Mouse (Mus musculus): ENCODE data around the gene Wdr49. TPM values are rescaled to one million over a fixed set of nuclear protein-coding genes. Genes with fewer than 3 reads are reported as not detected.

Wdr49 gene
- total RNA-seq, 1 experiment from 2014 or later, result not detected

DNA sequence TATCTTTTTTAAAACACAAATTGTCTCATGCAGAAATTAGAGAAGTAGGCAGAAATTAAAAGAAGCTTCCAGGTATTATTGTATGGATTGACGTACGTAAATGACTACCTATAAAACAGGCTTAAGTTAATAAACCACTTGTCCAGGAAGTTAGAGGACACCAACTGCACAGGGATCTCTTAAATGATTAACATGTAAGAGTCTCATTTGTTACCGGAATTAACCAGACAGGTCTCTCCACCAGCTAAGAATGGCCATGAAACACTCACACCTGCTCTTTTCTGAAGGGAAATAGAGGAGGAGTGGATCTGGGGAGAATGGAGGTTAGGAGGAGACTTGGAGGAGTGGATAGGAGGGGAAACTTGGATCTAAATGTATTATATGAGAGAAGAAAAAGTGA, 176.4 kb downstream of the Wdr49 start:
- ATAC-seq (replicated peaks; ENCODE audit: low read depth, poor library complexity, severe bottlenecking), result no peak

DNA sequence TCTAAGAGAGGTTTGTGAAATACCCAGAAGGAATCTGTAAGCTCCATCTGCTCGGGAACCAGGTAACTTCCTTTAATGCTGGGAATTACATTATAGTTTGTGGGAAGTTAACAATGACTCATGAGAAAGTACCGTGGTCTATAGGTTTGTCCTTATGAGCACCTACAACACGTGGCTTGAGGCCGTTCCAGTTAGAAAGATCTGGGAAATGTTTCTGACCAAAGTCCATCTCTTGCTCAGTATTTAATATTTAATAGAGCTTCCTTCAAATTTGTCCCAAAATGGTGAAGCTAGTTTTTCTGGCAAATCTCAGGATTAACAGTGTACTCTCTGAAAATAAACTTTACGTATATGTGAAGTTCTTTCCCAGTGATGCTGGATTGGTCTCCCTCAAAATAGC, 177.3 kb downstream of the Wdr49 start:
- ATAC-seq (replicated peaks; ENCODE audit: low read depth, poor library complexity, severe bottlenecking), result no peak

DNA sequence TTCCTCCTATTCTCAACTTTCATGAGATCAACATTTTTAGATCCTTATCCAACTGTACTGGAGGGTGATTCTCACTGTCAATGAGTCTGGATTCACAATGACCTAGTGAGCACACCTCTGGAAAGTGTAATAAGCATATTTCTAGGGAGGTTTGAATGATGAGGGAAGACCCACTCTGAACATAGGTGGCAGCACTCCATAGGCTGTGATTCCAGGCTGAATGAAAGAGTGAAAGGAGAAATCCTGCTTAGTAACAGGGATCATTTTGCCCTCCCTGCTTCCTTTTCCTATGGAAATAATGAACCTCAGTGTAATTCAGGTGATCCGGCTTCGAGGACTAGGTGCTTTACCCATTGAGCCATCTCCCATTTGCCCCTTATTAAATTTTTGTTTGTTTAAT, 180.9 kb downstream of the Wdr49 start:
- ATAC-seq (replicated peaks; ENCODE audit: low read depth, poor library complexity, severe bottlenecking), result no peak

DNA sequence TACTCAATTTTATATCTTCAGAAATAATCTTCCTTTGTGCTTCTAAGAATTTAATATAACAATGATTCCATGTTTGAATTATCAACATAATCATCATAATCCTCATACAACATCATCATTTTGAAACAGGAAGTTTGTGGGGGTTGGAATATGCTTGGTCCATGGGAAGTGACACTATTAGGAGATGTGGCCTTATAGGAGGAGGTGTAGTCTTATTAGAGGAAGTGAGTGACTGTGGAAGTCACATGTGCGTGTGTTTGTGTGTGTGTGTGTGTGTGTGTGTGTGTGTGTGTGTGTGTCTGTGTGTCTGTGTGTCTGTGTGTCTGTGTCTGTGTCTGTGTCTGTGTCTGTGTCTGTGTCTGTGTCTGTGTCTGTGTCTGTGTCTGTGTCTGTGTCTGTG, 182.5 kb downstream of the Wdr49 start:
- ATAC-seq (replicated peaks; ENCODE audit: low read depth, poor library complexity, severe bottlenecking), result peak; percentile 46; the same call in 1 of the 2 replicates

DNA sequence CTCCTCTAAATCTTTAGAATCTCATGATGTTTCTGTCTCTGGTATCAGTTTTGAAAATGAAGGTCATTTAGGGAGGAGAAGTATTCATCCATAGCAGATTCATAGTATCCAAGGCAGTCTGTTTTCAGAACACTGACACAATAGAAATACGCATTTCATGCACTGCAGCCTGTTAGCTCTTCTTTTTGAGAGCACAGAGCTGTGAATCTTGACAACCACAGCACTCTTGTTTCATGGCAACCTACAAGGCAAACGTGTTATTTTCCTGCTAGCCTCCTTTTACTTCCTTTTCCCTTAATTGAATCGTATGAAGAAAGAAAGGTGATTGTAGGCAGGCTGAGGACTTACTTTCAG, 184.2 kb downstream of the Wdr49 start:
- ATAC-seq (replicated peaks; ENCODE audit: low read depth, poor library complexity, severe bottlenecking), result no peak

DNA sequence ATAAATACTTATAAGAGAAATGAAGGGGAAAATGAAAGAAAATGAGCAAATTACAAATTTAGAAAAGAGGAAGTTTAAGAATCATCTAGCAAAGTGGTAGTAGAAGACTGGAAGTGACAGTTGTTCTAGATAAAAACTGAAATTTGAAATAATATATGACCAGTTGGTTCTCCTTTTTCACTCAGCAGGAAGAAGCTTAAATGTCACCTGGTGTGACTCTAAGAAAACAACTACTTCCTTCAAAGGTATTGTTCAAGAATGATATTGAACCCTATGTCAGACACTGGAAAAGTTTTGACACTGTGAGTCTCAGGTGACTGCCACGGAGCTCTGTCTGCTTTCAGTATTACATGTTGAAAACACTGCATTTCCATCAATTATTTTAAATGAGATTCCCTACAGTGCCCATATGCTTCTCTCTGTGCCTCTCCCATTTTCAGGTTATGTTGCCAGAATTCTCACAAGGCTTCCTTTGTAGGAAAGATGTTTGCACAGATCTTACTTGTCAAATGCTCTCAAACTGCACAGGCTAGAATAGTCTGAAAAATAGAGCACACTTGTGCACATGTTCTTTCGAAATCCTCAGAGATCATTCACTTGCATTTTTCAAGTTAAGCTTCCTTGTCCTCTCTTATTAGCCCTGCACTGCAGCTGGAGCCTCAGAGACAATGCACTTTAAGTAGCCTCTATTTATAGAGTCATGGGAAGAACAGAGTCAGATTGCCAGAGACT, 184.8 kb downstream of the Wdr49 start:
- peak; percentile 54 for ATAC-seq (replicated peaks; ENCODE audit: low read depth, poor library complexity, severe bottlenecking)

DNA sequence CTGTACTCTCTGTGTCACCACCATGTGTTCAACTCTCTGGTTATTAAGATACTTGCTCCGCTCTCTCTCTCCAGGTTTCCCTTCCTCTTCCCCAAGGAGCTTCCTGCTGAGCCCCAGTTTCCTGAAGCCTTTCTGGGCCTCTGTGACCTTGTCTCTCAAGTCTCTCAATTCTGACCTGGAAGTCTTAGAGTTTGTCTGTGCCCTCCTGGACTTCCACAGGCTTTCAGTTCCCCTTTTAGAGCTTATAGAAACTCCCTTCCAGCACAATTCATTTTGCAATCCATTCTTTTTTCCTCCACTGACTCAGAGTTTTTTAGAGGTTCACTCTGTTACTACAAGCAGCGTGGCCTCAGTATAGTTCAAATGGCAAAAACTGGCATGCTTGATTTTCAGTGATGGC, 188.7 kb downstream of the Wdr49 start:
- ATAC-seq (replicated peaks; ENCODE audit: low read depth, poor library complexity, severe bottlenecking), result peak; percentile 85

DNA sequence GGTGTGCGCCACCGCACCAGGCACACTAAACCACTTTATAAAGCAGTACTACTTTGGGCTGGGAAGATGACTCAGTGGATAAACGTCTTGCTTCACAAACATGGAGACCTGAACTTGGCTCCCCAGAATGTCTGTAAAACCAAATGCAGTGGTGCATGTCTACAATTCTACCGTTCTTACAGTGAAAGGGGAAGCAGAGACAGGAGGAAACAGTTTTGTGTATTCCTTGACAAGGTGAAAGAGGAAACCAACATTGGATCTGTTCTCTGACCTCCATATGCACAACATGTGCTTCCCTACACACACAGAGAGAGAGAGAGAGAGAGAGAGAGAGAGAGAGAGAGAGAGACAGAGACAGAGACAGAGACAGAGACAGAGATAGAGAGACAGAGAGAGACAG, 204.5 kb downstream of the Wdr49 start:
- peak; percentile 55 for ATAC-seq (replicated peaks; ENCODE audit: low read depth, poor library complexity, severe bottlenecking)

DNA sequence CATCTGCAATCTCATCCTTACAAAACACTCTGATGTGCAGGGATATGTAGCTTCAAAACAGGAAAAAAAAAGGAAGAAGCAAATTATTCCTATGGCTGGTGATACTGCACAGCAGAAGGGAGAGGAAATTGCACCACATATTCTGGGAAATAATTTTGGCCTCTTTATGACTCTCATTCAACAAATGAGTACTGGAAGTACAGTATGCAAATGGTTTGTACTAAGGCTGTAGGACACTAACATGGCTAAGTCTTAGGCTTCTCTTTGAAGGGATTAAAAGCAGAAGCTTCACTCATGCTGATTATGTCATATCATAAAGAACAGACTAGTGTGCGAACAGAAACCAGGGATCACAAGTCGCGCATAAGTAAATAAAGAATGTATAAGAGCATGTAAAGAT, 205.4 kb downstream of the Wdr49 start:
- ATAC-seq (replicated peaks; ENCODE audit: low read depth, poor library complexity, severe bottlenecking), result 0 out of 2 replicates have a peak, but pooled peaks have one; percentile 19

DNA sequence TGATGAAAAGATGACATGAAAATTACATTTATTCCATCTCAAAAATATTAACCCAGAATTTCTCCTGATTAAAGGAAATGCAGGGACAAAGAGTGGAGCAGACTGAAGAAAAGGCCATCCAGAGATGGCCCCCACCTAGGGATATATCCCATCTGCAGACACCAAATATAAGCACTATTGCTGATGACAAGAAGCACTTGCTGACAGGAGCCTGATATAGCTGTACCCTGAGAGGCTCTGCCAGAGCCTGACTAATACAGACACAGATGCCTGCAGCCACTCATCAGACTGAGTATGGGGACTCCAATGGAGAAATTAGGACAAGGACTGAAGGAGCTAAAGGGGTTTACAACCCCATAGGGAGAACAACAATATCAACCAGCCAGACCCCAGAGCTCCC, 206.8 kb downstream of the Wdr49 start:
- ATAC-seq (replicated peaks; ENCODE audit: low read depth, poor library complexity, severe bottlenecking), result no peak

DNA sequence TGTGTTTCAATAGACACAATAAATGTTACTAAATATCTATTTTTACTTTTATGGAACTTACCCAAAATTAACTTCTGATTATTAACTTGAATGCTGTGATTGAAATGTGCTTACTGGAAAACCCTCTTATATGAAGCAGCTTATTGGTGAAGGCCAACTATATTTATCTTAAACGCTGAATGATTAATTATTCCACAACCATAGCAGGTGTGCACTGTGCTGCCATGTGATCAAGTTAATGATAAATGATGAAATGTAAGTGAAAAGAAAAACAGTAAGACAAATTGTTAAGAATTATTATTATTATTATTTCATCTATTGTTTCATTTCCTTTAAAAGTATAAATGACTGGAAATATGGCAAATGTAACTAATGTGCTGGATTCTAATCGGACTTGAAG, 212.0 kb downstream of the Wdr49 start, which contains the start of gene Serpini2:
Gene Serpini2 (minus strand): TSS at position 101 of the 400 bp plus-strand sequence.
- ATAC-seq (replicated peaks; ENCODE audit: low read depth, poor library complexity, severe bottlenecking), result no peak

DNA sequence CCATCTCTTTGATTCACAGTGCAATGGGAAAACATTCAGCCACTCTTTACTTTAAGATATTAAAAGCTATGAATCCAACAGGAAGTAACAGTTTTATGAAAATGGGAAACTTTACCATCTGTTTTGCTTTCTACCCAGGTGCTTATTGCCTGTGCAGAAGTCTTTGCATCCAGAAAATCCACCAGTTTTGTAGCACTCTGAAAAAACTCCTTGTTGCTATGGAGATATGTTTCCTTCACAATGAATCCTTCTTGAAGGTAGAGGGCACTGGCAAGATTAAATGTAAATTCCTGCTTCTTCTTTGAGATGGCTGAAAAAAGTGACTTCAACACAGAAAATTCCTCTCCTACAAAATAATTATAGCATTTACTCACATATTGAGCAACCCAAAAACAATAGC, 222.6 kb downstream of the Wdr49 start:
- no peak for ATAC-seq (replicated peaks; ENCODE audit: low read depth, poor library complexity, severe bottlenecking)

Other genes starting within 250 kb of the Wdr49 start
- not detected in 2 replicates for gene Serpini2, start 212.1 kb downstream of the Wdr49 start, total RNA-seq (2017)
- 117 and 129 TPM in 2 replicates for gene Pdcd10, start 74.7 kb upstream of the Wdr49 start, total RNA-seq (2017)
- gene Serpini1, start 75.4 kb upstream of the Wdr49 start, total RNA-seq (2017), result 3.2 and 4.1 TPM in 2 replicates